Mouse (Mus musculus) bone marrow macrophage, adult 2 months (primary cell): ENCODE data around the gene Serpinb11.

ENCODE experiments used
- CTCF ChIP-seq: IDR thresholded peaks from 2 replicates; pipeline ENCODE4 v1.5.1; 2012; ENCODE audit warnings: low read depth, mild to moderate bottlenecking, low read length, moderate library complexity
- POLR2A ChIP-seq: IDR thresholded peaks from 2 replicates; pipeline ENCODE4 v1.6.1; 2012; ENCODE audit warnings: mild to moderate bottlenecking, low read depth, low read length, borderline replicate concordance

GRCm38 (mm10) chr1:107360898-107361297, at the start of gene Serpinb11:
- TF ChIP-seq POLR2A (no peak), CTCF (no peak)
